Mouse (Mus musculus): Measurements from ENCODE around the gene Psma2. TPM values are rescaled to one million over a fixed set of nuclear protein-coding genes. Genes with fewer than 3 reads are reported as not detected.

Gene Psma2
- 10 to 100 TPM; 65.1 to 69.4 TPM for total RNA-seq (2021)

- peak; percentile 98 for DNase-seq
Measured at GRCm38 (mm10) chr13:14612926-14613529, at the start of gene Psma2, which contains the start of gene Mrpl32. TSS of gene Psma2 (plus strand) at chr13:14613240. TSS of gene Mrpl32 (minus strand) at chr13:14613165.

- DNase-seq, result no peak
Measured at GRCm38 (mm10) chr13:14574128-14574527, 38.9 kb upstream of the Psma2 start.

- no peak for DNase-seq
Measured at GRCm38 (mm10) chr13:14580392-14580791, 32.6 kb upstream of the Psma2 start.

GRCm38 (mm10) chr13:14602744-14603143, 10.3 kb upstream of the Psma2 start:
- DNase-seq, result no peak

GRCm38 (mm10) chr13:14607616-14608015, 5.4 kb upstream of the Psma2 start:
- DNase-seq, result no peak

GRCm38 (mm10) chr13:14612463-14612862, 577 bp upstream of the Psma2 start:
- no peak for DNase-seq

- no peak for DNase-seq
Measured at GRCm38 (mm10) chr13:14613553-14613952, 513 bp downstream of the Psma2 start.

GRCm38 (mm10) chr13:14618724-14619123, 5.7 kb downstream of the Psma2 start:
- peak; percentile 74 for DNase-seq

- DNase-seq, result peak; percentile 96
Measured at GRCm38 (mm10) chr13:14629726-14630641, 16.9 kb downstream of the Psma2 start, which contains the start of gene AW209491. TSS of gene AW209491 (plus strand) at chr13:14630154.

- no peak for DNase-seq
Measured at GRCm38 (mm10) chr13:14639998-14640397, 27.0 kb downstream of the Psma2 start.

GRCm38 (mm10) chr13:14649301-14649700, 36.3 kb downstream of the Psma2 start:
- DNase-seq, result peak; percentile 22

- DNase-seq, result no peak
Measured at GRCm38 (mm10) chr13:14667107-14667506, 54.1 kb downstream of the Psma2 start.

GRCm38 (mm10) chr13:14670342-14670741, 57.3 kb downstream of the Psma2 start:
- peak; percentile 32 for DNase-seq

- DNase-seq, result no peak
Measured at GRCm38 (mm10) chr13:14688955-14689354, 75.9 kb downstream of the Psma2 start.

- no peak for DNase-seq
Measured at GRCm38 (mm10) chr13:14716801-14717200, 103.8 kb downstream of the Psma2 start.

GRCm38 (mm10) chr13:14717755-14718154, 104.7 kb downstream of the Psma2 start:
- DNase-seq, result no peak

Other genes with a start within 250 kb of the Psma2 start
- gene Hecw1, start 90.0 kb upstream of the Psma2 start, total RNA-seq (2021), result 1 to 10 TPM; 1.2 to 1.8 TPM
- gene Mrpl32, start 75 bp upstream of the Psma2 start, total RNA-seq (2021), result 10 to 100 TPM; 46.5 to 48.5 TPM
- 10 to 100 TPM; 10.4 to 10.5 TPM for gene AW209491, start 16.9 kb downstream of the Psma2 start, total RNA-seq (2021)